ENCODE assay signal across 22 mouse cellular contexts in genomic region chr13:38318418-38318817, GRCm38 (mm10). TPM values are rescaled to one million over a fixed set of nuclear protein-coding genes. Genes with fewer than 3 reads are reported as not detected.
DNase-seq lines count a peak whose midpoint lies in the region; ATAC-seq and TF ChIP-seq lines count a peak whose summit lies in the region.
"Had no signal": no experiment of that assay in that cellular context is flagged by ENCODE, and none has a peak within 500 bp of the region (broad histone marks: within the 10 kb centered on the region; RNA-seq: fewer than 3 reads in every experiment).

No protein-coding gene starts in this region.

- peak; percentile 31 for DNase-seq in heart, adult 11 months
- DNase-seq in heart, adult 18-20 months = no peak
- DNase-seq in liver, postnatal 0 days = no peak
- no peak for DNase-seq in liver
- DNase-seq in left cerebral cortex, postnatal 36 days (ENCODE audit: low spot score in 2 of 2) = no peak
- DNase-seq: adrenal gland, adult 8-10 months; adrenal gland, postnatal 14 days; adrenal gland, postnatal 36 days; cerebellum, adult 11-12 months; cerebellum, adult 2 months; cerebellum, adult 9-10 months; cerebellum, postnatal 10 days; cerebellum, postnatal 25 days; forebrain, postnatal 0 days had no signal

- H3K9ac ChIP-seq in liver, postnatal 0 days (replicated peaks) = no peak overlapping the region
- H3K9ac ChIP-seq: embryonic facial prominence, embryonic 12.5 days; forebrain, embryonic 13.5 days; forebrain, embryonic 15.5 days; forebrain, postnatal 0 days had no signal

- WGBS in liver, postnatal 0 days (ENCODE audit: insufficient replicate concordance) = 50% methylated on average over 1 of the region's 1 CpGs

- intact Hi-C loops in left cerebral cortex, postnatal 36 days (cut with DNase I) = no loop called here

- no peak overlapping the region for H3K4me3 ChIP-seq in liver, postnatal 0 days (ENCODE audit: low read depth, low read length)
- H3K4me3 ChIP-seq: embryonic facial prominence, embryonic 10.5 days; embryonic facial prominence, embryonic 12.5 days; forebrain, embryonic 13.5 days; forebrain, embryonic 15.5 days had no signal

- TF ChIP-seq EP300 in liver, postnatal 0 days (IDR thresholded peaks at IDR 0.05; ENCODE audit: low read depth) = no peak

- no peak for TF ChIP-seq CTCF in liver, postnatal 0 days (IDR thresholded peaks at IDR 0.05; ENCODE audit: low read depth)

- peak; percentile 64 for ATAC-seq in liver, postnatal 0 days
- ATAC-seq: activated CD4-positive, CD25-positive, alpha-beta regulatory T cell, adult 4 months; forebrain, embryonic 13.5 days; forebrain, embryonic 15.5 days; forebrain, postnatal 0 days; Patski had no signal

- no peak overlapping the region for H3K4me2 ChIP-seq in liver, postnatal 0 days (ENCODE audit: low read depth, low read length)
- H3K4me2 ChIP-seq: embryonic facial prominence, embryonic 12.5 days; forebrain, embryonic 13.5 days; forebrain, embryonic 15.5 days had no signal

- H3K4me1 ChIP-seq in liver, postnatal 0 days (ENCODE audit: insufficient read depth) = 0 out of 2 replicates have a peak, but pooled peaks cover 3% of the 10 kb centered on the region
- H3K4me1 ChIP-seq: forebrain, embryonic 13.5 days; forebrain, embryonic 15.5 days had no signal

- no peaks in the 10 kb centered on the region for H3K36me3 ChIP-seq in liver, postnatal 0 days (replicated peaks; ENCODE audit: insufficient read depth, low read length)
- H3K36me3 ChIP-seq: embryonic facial prominence, embryonic 10.5 days; embryonic facial prominence, embryonic 12.5 days; forebrain, embryonic 15.5 days; G1E had no signal

- no peaks in the 10 kb centered on the region for H3K9me3 ChIP-seq in liver, postnatal 0 days (ENCODE audit: low read length)
- H3K9me3 ChIP-seq: embryonic facial prominence, embryonic 10.5 days; embryonic facial prominence, embryonic 12.5 days; forebrain, embryonic 13.5 days; forebrain, embryonic 15.5 days; G1E had no signal

- no peak overlapping the region for H3K27ac ChIP-seq in liver, postnatal 0 days (ENCODE audit: low read depth)
- H3K27ac ChIP-seq: embryonic facial prominence, embryonic 10.5 days; embryonic facial prominence, embryonic 12.5 days; forebrain, embryonic 13.5 days; forebrain, embryonic 15.5 days had no signal

- H3K27me3 ChIP-seq in liver, postnatal 0 days (ENCODE audit: insufficient read depth, low read length) = no peaks in the 10 kb centered on the region
- H3K27me3 ChIP-seq: embryonic facial prominence, embryonic 12.5 days; forebrain, embryonic 13.5 days; forebrain, embryonic 15.5 days; Patski had no signal

RNA-seq across cellular contexts. Expression of gene Bmp6, which starts 26.5 kb away (rescaled TPM):
- 10 to 100 TPM; 19.7 to 23.4 TPM for total RNA-seq in heart, adult 18-20 months (2021)
- 0.31 and 0.33 TPM in 2 replicates for polyA plus RNA-seq in liver, postnatal 0 days (2015; fragmentation: Nextera tagmentation; extraction: Ambion mirVana)
- total RNA-seq in left cerebral cortex, postnatal 36 days (2021) = 10 to 100 TPM in 1 of 2 experiments, 1 to 10 TPM in 1; 6.5 to 11.8 TPM
- polyA plus RNA-seq: activated CD4-positive, CD25-positive, alpha-beta regulatory T cell, adult 4 months; C2C12; G1E had no signal
